Mouse (Mus musculus) adipocyte (in vitro differentiated cells): ENCODE data around the gene Hacd4.
A peak's percentile ranks its signal among the peaks of the same experiment; 100 is the strongest.

Experiments
- DNase-seq: peaks from one replicate; pipeline ENCODE4 v3.0.0-alpha.2; 2016; ENCODE audit warnings: low spot score

Gene Hacd4

DNA sequence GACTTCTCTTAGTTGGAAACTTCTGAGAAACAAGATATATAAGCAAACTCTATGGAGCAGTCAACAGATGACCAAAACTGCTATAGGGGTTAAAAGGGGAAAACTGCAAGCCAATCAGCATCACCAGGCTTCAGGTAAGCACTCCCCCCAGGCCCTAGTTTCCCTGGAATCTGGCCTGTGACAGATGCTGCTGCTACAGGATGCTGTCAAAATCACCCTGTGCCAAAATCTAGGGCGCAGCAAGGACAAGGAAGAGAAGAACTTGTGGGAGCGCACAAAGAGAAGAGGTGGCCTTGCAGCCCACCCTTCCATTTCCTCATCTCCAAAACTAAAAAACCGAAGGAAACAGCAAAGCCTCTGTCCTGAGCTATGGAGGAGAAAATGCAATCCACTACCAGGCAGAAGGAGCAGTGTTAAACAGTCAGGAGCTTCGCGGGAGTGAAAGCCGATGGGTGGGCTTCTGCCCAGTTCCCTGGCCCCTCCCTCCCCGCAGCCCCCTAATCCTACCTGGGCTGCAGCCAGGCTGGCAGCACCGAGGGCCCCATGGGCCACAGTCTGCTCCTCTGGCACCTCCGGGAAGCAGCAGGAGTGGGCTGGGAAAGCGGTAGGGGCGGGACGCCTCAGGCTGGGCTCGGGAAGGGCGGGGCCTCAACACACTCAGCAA, at the start of gene Hacd4:
Gene Hacd4 (minus strand): TSS at position 603 of the 664 bp plus-strand sequence.
- DNase-seq, result peak; percentile 7

DNA sequence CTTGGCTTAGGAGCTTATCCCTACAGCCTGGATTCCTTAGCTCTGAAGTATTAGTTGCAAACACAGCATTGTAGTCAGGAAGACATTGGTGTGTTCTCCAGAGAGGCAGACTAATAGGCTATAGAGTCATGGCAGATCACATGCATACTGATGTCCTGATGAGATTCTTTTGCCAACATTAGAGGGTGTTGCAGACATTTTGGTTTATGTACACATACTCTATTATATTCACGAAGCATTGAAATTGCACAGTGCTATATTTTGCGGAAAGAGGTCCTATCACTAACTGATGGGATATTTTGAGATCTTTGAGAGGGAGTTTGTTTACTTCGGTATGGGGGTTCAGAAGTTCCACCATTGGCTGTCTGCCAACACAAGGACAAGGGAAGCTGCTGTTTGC, 49.4 kb upstream of the Hacd4 start:
- DNase-seq, result no peak

DNA sequence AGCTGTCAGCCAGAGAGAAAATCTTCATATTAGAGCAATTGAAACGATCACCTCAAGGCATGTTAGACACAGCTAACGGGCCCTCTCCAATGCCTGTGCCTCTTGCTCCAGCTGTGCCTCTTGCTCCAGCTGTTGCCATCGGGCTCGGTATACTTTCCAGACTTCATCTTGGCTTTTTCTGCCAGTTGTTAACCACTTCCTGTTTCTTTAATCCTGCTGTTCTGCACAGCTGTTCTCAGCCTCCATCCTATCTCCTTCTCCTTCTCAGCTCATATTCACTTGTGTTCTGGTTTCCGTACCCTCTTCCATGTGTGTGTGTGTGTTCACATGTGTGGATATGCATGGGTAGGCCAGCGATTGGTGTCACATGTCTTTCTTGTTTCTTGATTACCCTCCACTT, 41.4 kb upstream of the Hacd4 start:
- DNase-seq, result no peak

DNA sequence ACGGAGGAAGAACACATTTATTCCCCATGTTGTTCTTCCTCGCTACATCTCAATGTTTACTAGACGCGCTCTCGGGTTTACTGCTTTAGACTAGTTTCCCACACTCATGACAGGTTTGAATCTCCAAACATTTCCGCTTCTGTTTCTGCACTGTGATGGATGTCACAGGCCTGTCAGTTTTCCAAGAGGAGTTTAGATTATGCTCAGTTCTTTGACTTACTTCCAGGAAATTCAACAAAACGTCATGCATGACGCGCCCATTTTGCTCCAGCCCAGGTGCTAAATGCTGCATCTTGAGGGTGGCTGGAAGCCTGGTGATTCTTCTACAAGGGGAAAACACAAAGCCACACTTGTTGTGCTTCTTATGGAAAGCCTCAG, 40.1 kb upstream of the Hacd4 start:
- no peak for DNase-seq

DNA sequence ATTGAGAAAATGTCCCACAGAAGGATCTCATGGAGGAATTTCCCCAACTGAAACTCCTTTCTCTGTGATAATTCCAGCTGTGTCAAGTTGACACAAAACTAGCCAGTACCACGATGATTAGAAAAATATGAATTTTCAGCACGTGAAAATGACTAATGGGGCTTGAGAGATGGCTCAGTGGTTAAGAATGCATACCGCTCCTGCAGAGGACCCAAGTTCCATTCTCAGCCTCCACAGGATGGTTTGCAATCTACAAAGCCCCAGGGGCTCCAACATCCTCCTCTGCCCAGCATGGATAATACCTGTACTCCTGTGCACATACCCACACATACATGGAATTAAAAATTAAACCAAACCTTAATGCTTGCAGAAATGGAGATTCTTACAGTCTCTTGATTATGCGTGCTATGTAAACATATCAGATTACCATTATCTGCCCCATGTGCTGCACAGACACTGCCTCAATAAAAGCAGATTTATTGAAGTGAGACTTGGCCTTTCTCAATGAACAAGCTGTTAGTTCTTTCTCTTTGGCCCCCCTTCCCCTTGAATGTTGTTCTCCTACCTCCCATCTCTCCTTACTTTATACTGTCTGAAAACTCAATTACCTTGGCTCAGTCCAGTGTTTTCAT, 39.6 kb upstream of the Hacd4 start:
- no peak for DNase-seq

DNA sequence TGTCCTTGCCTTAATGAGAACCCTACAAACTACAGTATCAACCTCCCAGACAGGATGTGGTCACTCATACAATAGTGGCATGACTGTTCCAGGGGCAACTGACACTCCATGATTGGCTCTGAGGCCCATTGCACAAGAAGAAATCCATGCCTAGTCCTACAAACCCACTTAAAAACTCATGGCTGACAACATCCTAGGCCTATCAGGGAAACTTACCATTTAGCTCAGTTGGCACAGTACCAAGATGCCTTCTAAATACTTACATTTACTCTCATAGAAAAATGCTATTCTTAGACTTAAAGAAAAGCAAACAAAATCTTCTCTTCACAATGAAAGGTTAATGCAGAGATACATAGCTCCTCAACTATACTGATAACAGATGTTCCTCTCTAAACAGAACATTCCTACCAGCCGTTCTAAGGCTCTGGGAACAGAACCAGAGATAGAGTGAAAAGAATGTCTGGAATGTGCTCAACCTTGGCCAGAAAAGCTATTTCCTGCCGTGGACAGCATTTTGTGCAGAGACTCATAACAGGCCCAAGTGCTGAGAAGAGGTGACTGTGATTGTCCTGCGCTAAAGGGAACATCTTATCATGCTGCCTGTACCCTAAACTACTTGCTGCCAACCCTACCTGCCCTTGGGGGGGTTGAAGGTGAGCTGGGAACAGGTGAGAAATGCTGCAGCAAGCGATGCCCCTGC, 37.9 kb upstream of the Hacd4 start:
- peak; percentile 31 for DNase-seq

DNA sequence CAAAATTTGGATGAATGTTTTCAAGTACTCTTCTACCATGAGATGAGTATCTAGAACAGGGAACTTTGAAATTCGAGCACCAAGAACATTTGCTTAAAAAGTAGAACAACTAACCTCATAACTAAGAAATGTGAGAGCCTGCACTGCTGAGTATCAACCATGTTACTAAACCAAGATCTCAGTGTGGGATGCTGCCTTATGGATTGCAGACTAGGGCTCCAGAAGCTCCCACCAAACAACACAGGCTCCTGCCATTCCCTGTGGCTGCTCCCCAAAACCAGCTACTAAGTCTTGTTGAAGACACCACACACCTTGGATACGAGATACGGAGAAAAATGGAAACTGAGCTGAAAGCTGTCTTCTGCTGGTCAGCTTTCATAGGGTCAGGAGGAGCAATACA, 37.4 kb upstream of the Hacd4 start:
- no peak for DNase-seq

DNA sequence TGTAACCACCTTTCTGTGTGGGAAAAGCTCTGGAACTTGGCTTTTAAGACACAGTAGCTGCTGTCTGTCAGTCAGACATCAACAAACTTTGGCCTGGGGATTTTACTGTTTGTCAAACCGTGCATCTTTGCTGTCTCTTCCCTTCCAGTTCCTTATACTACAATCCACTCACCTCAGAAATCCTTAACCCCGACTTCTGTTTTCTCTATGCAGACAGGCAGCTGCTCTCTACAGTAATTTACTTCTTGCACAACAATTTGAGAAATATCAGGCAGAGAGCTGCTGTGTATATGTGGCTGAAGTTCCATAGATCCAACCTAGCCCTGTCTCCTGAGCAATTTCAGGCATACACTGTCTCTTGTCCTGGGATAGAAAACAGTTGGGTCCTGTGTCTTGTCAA, 32.8 kb upstream of the Hacd4 start:
- DNase-seq, result no peak

DNA sequence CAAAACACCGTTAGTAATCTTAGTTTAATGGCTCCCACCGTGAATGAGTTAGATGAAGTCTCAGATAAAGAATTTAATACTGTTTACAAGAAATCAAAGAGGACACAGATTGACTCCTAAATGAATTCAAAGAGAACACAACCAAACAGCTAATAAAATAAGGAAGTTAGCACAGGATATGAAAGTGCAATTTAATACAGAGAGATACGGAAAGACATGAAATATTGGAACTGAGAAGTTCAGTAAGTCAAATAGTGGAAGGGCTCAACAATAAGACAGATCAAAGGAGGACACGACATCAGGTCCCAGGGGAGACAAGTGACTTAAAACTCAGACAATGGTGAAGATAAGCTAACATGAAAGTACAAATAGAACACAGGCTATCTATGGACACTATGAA, 25.8 kb upstream of the Hacd4 start:
- no peak for DNase-seq

DNA sequence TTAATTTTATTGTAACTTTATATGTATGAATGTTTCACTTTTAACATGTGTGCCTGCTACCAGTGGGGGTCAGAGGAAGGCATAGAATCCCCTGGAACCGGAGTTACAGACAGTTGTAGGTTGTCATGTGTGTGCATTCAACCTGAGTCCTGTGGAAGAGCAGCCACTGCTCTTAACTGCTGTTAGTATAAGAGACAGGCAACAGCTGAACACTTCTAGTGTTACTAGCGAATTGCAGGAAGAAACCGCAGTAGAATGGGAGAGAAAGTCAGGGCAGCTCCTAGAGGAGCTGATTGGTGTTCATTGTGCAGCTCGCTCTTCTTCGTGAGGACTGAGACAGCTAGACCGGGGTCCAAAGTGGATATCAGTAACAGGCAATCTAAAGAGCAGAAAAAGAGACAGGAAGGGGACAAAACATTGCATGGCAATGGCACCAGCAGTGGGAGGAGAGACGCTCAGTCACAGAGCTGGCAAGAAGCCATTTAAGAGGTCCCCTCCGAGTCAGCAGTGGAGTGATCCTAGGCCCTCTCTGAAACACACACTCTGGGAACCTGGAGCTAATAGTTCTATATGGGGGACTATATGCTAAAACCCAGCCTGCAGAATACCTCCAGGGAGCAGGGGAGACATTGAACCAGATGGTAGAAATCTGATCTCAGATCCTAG, 24.4 kb upstream of the Hacd4 start:
- no peak for DNase-seq

DNA sequence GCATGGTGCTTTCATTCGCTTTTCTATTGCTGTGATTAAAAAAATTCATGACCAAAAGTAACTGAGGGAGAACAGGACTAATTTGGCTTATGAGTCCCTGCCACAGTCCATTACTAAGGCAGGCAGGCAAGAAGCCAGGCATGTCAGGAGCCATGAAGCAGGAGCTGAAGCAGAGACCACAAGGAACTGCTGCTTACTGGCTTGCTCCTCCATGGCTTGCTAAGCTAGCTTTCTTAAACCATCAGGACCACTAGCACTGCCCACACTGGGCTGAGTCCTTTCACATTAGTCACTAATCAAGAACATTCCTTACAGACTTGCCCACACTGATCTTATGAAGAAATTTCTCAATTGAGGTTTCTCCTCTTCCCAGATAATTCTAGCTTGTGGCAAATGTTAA, 23.8 kb upstream of the Hacd4 start:
- peak; percentile 71 for DNase-seq

DNA sequence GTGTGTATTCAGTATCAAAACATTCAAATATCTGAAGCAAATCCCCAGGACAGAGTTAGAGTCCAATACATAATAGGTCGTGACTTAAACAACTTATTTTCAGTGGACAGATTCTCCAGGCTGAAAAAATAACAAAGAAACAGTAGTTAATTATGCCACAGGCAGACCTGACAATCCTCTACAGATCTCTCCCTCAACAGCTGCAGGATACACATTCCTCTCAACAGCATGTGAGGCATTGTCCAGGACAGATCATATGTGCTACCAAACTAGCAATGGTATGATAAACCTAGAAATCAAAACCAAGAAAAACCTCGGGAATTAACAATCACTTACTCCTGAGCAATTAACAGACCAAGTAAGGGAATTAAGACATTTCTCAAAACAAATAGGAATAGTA, 22.6 kb upstream of the Hacd4 start:
- DNase-seq, result no peak

DNA sequence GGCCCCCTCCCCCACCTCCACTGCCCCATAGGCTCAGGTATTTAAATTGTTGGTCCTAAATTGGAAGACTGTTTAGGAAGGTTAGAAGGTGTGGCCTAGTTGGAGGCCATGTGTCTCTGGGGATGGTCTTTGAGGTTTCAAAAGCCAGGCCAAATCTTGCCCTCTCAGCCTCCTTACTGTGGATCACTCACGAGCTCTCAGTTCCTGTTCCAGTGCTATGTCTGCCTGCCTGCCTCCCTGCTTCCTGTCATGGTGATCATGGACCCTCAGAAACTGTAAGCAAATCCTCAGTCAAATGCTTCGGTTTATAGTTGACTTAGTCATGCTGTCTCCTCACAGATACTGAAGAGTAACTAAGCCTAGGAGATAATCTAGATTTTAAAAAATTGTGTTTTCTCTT, 19.9 kb upstream of the Hacd4 start:
- no peak for DNase-seq

DNA sequence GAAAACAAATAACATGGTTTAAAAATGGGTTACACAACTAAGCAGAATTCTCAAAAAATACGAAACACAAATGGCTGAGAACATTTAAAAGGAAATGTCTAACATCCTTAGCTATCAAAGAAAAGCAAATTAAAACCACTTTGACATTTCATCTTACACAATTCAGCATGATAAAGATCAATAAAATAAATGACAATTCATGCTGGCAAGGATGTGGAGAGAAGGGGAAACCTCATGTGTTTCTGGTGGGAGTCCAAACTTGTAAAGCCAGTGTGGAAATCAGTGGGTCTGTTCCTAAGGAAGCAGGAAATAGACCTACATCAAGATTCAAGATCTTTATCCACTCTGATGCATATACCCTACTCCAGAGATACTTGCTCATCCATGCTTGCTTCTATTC, 19.4 kb upstream of the Hacd4 start:
- DNase-seq, result no peak

DNA sequence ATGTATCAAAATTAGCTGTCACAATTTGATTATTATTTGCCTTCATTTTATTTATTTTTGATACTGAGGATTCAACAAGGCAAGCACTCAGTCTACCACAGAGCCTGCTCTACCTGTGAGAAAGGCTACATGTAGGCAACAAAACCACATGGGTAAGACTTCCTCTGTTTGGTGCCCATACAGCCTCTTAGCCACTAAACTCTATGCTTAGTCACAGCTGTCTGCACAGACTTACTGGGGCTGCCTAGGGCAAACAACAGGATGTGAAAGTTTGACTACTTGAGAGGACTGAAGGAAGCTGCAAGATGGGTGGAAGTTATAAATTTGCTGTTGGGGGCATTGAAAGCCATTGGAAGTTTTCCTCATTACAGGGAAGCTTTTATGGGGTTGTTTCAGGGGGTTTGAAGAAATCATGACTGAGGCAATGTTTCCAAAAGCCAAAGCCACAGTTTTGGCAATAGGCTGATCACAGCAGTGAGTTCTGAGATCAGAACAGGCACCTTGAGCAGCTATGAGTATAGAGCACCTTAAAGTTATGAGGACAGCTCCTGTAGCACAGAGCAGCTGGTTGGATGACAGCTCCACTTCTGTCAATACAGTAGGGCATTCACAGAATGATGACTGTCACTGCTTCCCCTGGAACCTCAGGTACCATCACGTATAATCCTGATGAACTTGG, 11.5 kb upstream of the Hacd4 start:
- DNase-seq, result no peak

DNA sequence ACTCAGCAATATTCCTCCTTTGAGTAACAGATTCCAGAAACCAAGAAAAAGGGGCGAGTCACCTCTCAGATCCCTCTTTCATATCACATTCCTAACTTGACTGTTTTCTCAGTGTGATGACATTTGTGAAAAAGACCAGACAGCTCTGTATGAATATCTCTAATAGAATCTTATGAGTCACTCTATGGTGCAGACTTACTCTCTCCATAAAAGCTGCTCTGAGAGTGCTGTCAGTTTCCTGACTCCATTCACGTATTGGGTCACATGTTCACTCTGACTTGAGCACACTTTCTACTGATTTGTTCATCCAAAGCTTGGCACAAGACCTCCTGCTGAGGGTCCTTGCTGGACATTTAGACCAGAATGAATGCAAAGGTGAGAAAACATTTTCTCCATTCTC, 10.2 kb upstream of the Hacd4 start:
- DNase-seq, result no peak

DNA sequence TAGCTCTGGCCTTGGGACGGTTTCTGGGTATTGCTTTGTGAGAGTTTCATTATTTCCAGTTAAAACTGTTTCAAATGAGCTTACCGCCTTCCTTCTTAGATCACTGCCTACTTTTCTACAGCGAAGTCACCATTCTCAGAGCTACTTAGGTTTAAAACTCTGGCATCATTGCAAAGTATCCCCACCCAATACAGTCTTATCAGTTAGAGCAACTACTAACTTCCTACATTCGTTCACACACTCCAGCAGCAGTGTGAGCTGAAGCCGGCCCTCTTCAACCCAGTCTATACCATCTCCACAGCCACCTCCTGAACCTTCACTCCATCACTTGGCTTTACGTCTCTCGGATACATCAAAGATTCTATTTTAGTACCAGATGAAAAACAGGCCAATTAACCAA, 2.1 kb upstream of the Hacd4 start:
- no peak for DNase-seq

DNA sequence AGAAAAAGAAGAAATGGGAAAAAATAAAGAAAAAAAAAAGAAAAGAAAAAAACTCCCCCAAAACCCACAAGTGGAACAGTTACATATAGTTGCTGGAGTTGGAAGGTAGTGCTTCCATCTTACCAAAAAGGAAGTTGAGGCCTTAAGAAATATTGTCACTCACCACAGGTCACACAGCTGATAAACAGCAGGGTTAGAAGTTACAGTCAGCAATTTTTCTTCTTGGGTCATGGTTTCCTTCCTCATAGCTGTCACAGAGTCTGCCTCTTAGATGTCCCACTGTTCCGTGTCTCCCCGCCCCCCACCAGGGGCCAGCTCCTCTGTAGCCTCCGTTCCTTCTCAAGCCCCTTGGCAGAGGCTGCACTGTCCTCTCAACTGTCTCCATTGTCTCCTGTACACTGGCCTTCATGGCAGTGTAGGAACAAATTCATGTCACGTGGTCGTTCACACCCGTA, 968 bp upstream of the Hacd4 start:
- no peak for DNase-seq

DNA sequence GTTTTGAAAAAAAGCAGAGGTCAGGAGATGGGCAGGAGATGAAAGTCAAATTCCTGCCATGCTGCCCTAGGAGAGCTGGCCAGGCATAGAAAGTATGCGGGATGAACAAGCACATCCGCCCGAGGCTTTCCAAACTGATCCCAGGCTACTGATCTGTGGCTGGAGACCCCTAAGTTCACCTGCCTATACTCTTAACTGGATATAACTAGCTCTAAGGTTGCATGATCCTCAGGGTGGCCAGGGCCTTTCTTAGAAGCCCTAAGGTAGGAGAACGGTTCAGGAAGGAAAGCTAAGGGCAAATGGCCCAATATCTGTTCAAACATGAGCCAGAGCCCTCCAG, 232 bp upstream of the Hacd4 start:
- no peak for DNase-seq

DNA sequence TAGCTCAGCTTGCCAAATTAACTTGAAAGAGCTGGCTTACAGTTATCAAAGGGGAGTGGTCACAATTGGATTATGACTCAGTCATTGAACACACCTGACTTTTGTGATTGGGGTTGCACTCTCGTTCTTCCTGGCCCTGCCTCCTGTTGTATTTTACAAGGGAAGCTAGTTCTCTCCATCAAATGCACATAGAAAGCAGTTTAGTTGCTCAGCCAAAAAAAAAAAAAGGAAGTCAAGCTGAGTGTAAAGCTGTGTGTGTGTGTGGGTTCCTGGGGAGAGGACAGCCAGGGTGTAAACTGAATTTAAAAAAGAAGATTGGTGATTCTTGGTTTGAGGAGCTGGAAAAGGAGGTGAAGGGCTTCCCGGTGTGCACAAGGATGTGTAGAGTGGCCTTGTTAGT, 811 bp downstream of the Hacd4 start:
- no peak for DNase-seq

DNA sequence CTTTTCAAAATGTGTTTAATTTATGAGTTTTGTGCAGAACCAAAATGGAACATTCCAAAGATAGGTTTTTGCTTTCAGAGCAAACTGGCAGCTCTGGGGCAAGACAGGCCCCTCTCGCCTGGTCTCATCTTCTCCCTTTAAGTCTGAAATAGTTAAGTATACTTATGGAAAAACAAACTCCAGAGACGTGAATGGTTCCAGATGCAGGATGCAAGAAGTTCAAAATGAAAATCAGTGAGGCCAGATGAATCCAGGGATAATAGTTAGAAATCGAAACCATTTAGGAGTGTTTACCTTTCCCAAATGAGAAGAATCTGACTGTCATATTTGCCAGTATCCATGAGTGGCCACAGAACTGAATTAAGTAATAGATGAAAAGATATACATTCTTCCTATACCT, 1.6 kb downstream of the Hacd4 start:
- DNase-seq, result no peak

DNA sequence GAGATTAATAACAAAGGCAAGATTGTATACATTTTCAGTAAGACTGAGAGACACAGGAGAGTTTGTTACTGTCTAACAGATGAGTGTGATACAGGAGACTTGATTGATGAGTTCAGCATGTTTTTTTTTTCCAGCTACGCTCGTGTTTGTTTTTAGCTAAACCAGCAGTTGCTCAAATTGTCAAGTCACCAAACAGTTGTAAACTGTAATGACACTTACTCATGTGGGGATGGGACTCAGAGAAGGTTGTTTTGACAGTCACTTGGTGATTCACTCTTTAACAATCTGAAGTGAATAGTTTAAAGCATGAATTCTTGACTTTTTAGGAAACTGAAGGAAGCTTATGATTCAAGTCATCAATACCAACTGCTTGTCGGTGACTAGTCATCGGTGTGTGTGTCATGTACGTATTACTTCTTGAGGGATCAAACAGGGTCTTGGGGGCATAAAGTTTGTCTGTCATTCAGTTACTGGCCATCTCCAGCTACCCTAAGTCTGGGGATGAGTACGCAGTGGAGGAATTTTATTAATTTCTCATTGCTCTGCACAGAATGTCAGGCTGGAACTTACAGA, 2.0 kb downstream of the Hacd4 start:
- peak; percentile 22 for DNase-seq
